Mouse (Mus musculus): Measurements from ENCODE around the gene Srl.

DNA sequence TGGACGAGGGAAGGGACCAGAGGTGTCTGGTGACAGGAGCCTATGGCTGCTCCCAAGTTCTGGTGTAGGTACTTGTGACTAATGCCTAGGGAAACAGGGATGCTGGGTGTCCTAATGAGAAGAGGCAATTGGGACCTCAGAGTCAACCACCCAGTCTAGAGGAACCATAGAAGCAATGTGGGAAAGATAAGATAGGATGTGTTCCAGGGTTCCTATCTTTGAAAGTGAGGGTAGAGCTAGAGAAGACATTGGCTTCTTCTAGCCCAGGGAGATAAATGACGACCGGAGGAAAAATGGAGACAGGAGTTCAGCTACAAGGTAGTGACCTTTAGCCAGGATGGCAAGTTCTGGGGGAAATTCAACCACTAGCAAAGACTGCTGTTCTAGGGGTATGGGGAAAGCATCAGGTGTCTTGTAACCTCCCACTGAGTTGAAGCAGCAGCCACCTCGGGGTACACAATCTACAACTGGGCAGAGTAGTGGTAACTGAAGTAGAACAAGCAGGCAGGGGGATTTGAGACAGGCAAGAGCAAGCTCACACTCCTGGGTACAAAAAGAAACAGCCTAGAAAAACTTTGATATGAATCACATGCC is 20.4 kb downstream of the Srl start:
- TF ChIP-seq CTCF (IDR thresholded peaks at IDR 0.05; ENCODE audit: low read depth): no peak
- no peak for TF ChIP-seq EP300 (IDR thresholded peaks at IDR 0.05; ENCODE audit: low read depth)

All from heart, postnatal 0 days (tissue).